Mouse (Mus musculus): Measurements from ENCODE around the gene Plaur.

The Plaur gene

GRCm38 (mm10) chr7:24445266-24445926 lies 16.9 kb upstream of the Plaur start:
- WGBS: 62% methylated on average over 9 of the region's 9 CpGs

DNA sequence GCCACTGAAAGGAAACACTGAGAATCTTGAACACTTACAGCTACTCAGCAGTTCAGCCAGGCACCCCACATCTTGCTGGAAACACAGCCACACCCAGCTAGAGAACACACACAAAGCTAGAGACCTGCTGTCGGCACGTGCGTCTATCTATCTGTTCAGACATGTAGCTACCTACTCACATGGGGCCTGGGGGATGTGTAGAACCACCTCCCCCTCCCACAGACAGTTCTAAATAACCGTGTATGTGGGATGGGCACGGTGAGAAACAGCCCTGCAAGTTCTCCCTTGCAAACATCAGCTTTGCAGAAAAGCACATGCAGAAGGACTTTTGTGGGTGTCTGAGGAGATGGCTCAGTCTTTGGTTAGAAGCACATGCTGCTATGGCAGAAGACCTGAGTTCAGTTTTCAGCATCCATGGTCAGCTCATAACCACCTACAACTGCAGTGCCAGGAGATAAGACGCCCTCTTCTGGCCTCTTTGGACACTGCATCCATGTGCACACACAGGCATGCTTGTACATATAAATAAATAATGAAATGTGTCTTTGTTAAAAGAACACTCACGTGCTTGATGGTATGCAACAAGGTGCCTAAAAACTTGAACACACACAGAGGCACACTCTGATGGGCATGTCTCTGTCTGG lies 15.5 kb upstream of the Plaur start:
- WGBS: 43% methylated on average over 7 of the region's 7 CpGs

DNA sequence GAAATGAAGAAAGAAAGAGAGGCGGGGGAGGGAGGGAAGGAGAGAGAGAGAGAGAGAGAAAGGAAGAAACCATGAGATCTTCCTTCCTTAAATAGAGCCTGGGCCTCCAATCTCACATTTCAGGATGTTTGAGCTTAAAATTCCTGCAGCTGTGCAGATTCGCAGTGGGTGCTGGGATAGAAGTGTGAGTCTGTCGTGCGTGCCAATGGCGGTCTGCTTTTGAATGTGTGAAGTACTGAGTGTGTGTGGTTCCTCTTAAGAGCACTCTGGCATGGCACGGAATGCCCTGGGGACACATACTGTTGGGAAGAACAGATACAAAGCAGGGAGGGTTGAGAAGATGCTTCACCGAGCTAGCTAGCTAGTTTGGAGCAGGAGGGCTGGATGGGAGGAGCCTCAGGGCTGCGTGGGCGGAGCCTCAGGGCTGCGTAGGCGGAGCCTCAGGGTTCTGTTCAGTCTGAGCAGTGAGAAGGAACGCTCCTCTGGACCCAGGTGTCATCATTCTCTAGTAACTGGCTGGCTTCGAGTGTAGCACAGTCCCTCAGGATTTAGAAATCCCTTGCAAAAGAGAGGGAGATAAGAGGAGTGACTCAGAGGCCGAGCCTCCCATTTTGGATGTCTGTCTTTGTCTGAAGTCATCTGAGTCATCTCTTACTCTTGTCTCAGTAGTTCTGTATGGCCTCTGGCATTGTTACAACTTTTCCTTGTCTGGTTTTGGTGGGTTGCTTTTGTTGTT lies 13.3 kb upstream of the Plaur start:
- WGBS: 39% methylated on average over 14 of the region's 14 CpGs

DNA sequence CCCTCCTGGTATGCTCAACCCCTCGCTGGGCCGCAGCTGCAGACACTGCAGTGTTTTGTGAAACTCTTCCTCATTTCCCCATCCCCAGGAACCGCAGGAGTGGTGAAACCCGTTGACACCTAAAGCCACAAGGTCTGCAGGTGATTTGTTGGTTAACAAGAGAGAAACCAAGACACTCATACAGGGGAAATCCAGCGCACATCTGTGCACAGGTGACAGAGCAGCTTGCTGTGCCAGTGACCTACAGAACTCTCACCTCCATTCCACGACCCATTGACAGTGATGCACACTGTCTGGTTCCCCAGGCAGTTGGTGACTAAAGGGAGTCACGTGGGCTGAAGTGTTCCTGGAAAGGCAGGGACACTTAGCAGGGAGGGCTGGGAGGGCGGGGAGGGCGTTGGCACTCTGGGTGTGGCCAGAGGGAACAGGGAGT lies 11.7 kb upstream of the Plaur start:
- 77% methylated on average over 9 of the region's 9 CpGs for WGBS

- 36% methylated on average over 9 of the region's 9 CpGs for WGBS
These were observed 10.4 kb upstream of the Plaur start, which contains the start of gene Irgc1 for GRCm38 (mm10) chr7:24451855-24452311. Gene Irgc1, minus strand, starts transcription at chr7:24452297.

DNA sequence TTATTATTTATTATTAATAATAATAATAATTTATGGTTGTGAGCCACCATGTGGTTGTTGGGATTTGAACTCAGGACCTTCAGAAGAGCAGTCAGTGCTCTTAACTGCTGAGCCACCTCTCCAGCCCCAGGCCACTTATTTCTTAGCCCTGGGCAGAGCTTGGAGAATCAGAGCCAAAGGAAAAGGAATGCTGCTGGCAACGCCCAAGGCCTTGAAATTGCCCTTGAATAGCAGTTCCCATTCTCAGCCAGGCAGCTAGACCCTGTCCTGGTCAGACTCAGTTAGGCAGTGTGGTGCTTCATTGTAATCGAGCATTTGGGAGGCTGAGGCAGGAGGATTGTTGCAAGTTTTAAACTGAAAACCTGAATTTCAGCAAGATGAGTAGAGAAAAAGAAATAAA lies 8.1 kb upstream of the Plaur start:
- WGBS: 83% methylated on average over 2 of the region's 2 CpGs

DNA sequence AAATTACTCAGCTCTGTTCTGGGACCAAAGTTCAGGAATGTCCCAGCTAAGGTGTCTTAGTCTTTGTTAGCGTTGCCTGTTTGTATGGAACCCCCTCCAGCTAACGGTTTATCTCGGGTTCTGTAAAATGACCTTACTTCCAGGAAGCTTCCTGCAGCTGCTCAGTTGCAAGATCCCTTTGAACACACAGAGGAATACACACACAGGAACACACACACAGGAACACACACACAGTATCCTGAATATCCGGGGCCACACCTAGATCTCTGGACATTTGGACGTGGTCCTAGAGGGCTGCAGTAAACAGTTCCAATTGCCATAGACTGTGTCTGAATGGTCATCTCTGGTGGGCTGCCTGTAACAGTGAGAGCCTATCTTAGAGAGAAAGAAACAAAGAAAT lies 6.6 kb upstream of the Plaur start:
- WGBS: 75% methylated on average over 5 of the region's 5 CpGs

GRCm38 (mm10) chr7:24457726-24458370 lies 4.4 kb upstream of the Plaur start:
- WGBS: 59% methylated on average over 10 of the region's 10 CpGs

DNA sequence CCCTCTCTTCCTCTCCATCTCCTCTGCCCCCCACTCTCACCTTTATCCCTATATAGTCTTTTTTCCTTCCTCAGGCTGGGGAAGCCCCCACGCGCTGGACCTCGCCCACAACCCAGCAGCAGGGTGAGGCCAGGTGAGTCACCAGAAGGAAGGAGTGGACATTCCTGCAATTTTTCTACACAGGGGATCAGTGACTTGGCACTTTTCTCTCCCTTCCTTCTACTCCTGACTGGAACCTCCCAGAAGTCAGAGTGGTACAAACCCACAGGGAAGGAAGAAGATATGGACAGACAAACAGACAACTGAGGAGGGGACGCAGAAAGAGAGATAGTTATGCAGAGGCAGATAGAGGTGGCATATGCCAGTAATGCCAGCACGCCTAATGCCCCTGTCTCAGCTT lies 2.8 kb upstream of the Plaur start:
- 79% methylated on average over 5 of the region's 5 CpGs for WGBS

- 56% methylated on average over 3 of the region's 3 CpGs for WGBS
These were observed 2.4 kb upstream of the Plaur start for GRCm38 (mm10) chr7:24459843-24460242.

GRCm38 (mm10) chr7:24461376-24462051 lies 770 bp upstream of the Plaur start:
- WGBS: 52% methylated on average over 14 of the region's 14 CpGs

DNA sequence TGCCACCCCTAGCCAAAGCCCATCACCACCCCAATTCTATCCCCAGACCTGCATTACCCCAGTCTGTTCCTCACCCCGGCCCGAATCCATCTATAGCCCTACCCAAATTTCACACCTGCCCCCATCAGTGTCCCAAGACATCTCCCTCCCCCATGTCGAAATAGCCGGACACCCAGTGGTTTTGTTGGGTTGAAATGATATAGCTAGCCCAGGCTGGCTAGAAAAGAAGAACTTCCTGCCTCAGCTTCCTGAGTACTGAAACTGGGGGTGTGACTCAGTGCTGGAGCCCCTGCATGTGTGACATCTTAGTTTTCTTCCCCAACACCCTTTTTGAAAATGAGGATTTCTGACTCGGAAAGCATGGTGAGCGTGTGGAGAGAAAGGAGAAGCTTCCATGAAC lies 4.6 kb downstream of the Plaur start:
- WGBS: 86% methylated on average over 6 of the region's 6 CpGs

- WGBS: 84% methylated on average over 5 of the region's 5 CpGs
These were observed 5.6 kb downstream of the Plaur start for GRCm38 (mm10) chr7:24467886-24468285.

DNA sequence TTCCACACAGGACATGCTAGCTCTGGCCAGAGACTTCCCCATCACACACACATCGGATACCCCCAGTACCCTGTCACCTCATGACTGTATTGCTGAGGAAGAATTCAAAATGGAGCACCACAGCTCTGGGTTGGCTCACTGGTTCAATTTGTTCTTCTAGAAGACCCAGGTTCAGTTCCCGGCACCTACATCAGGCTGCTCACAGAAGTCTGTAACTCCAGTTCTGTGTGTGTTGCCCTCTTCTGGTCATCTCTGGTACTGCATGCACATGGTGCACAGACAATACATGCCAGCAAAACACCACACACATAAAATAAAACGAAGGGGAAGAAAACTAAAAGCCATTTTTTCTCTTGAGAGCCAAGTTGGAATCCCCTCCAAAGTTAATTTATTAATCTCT lies 6.8 kb downstream of the Plaur start:
- 83% methylated on average over 3 of the region's 3 CpGs for WGBS

DNA sequence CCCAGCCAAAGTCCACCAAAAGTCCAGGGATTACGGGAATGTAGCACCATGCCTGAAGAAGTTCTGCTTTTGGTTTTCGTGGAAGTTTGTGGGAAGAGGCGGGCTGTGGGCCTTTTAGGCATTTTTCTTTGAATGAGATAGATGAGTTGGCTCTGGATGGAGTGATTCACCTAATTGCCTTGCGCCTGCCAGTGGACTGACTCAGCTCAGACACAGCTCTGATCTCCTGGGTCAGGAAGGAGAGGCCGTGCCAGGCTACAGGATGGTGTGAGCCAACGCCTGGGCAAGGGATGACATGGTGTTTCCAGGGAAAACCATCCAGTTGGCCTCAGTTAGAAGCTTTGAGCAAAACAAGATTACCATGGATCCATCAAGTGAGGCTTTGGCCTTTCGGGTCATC lies 8.1 kb downstream of the Plaur start:
- 89% methylated on average over 7 of the region's 7 CpGs for WGBS

GRCm38 (mm10) chr7:24472442-24472841 lies 10.2 kb downstream of the Plaur start:
- WGBS: 56% methylated on average over 6 of the region's 6 CpGs

- WGBS: 66% methylated on average over 7 of the region's 7 CpGs
These were observed 10.7 kb downstream of the Plaur start for GRCm38 (mm10) chr7:24472937-24473336.

- WGBS: 32% methylated on average over 10 of the region's 10 CpGs
These were observed 11.7 kb downstream of the Plaur start for GRCm38 (mm10) chr7:24473913-24474529.

DNA sequence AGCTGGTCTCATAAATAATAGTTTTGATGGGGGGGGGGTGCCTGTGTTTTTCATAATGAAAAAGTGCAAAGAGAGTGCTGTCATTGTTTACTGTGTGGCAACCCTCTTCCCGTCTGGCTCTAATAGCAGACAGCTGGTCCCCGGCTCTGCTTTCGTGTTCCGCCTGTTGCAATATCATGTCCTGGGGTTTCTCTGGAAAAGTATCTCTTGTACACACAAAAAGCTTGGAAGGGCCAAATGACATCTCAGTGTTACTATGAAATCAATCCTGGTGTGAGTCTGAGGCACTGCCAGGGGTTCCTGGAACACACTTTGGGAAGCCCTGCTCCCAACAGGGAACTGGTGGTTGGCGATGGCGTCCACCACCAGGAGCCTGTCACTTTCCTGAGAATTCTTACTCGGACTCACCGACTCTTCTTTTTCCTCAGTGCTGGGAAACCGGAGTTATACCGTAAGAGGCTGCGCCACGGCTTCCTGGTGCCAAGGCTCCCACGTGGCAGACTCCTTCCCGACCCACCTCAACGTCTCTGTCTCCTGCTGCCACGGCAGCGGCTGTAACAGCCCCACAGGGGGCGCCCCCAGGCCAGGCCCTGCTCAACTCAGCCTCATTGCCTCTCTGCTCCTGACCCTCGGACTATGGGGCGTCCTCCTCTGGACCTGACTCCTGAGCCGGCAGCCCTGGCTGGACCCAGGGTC lies 12.7 kb downstream of the Plaur start:
- WGBS: 24% methylated on average over 21 of the region's 21 CpGs

GRCm38 (mm10) chr7:24476338-24476737 lies 14.1 kb downstream of the Plaur start:
- WGBS: 59% methylated on average over 8 of the region's 8 CpGs

GRCm38 (mm10) chr7:24476856-24477255 lies 14.6 kb downstream of the Plaur start:
- 53% methylated on average over 7 of the region's 7 CpGs for WGBS
